Mouse (Mus musculus) ES-E14 (cell line): ENCODE data around the gene E130208F15Rik. TPM values are rescaled to one million over a fixed set of nuclear protein-coding genes. Genes with fewer than 3 reads are reported as not detected.
A peak's percentile ranks its signal among the peaks of the same experiment; 100 is the strongest.

ENCODE experiments used
- DNase-seq: peaks from one replicate; pipeline ENCODE4 v3.0.0-alpha.2; 2013; ENCODE audit warnings: low read depth, low spot score
- H3K27ac ChIP-seq: 2 replicates; pipeline ENCODE4 v1.5.1; 2012; ENCODE audit warnings: low read depth, mild to moderate bottlenecking, low read length, moderate library complexity, mixed read lengths; ENCODE audit not compliant: poor library complexity, insufficient read depth, severe bottlenecking
- H3K36me3 ChIP-seq: 2 replicates; pipeline ENCODE4 v1.6.1; 2012; ENCODE audit warnings: mild to moderate bottlenecking, low read length, moderate library complexity, mixed read lengths; ENCODE audit not compliant: control insufficient read depth, poor library complexity, insufficient read depth, severe bottlenecking
- H3K4me1 ChIP-seq, 2 experiments: fragments of 150-350 bp in 1 of 2; sonication (generic) in 1 of 2; 2 replicates each; pipeline ENCODE4 v1.6.1; 2012; ENCODE audit warnings: low read length in 2 of 2, mild to moderate bottlenecking in 1 of 2, mixed read lengths in 1 of 2; ENCODE audit not compliant: control insufficient read depth in 2 of 2, insufficient read depth in 2 of 2, poor library complexity in 1 of 2
- H3K4me3 ChIP-seq, 2 experiments: fragments of 150-350 bp in 1 of 2; sonication (generic) in 1 of 2; 2 replicates each; pipeline ENCODE4 v1.5.1; 2012; ENCODE audit warnings: low read length in 2 of 2, low read depth in 1 of 2, mild to moderate bottlenecking in 1 of 2, mixed read lengths in 1 of 2; ENCODE audit not compliant: insufficient read depth in 1 of 2, poor library complexity in 1 of 2, severe bottlenecking in 1 of 2
- H3K9ac ChIP-seq: 2 replicates; pipeline ENCODE4 v1.6.1; 2012; ENCODE audit warnings: low read depth, mild to moderate bottlenecking, low read length, mixed read lengths; ENCODE audit not compliant: poor library complexity, insufficient read depth, severe bottlenecking
- H3K9me3 ChIP-seq: fragments of 150-350 bp; sonication (generic); 2 replicates; pipeline ENCODE4 v1.6.1; 2012; ENCODE audit warnings: low read depth, mild to moderate bottlenecking, low read length; ENCODE audit not compliant: control insufficient read depth, insufficient read depth
- CHD2 ChIP-seq: IDR thresholded peaks from 2 replicates; pipeline ENCODE4 v1.6.1; 2014; ENCODE audit warnings: mild to moderate bottlenecking, low read depth, low read length, inconsistent platforms
- HCFC1 ChIP-seq: IDR thresholded peaks from 2 replicates; pipeline ENCODE4 v1.6.1; 2012; ENCODE audit warnings: low read length, inconsistent platforms, borderline replicate concordance; ENCODE audit not compliant: insufficient read depth
- MAFK ChIP-seq: IDR thresholded peaks from 2 replicates; pipeline ENCODE4 v1.6.1; 2014; ENCODE audit warnings: mild to moderate bottlenecking, low read depth, low read length, inconsistent platforms; ENCODE audit not compliant: insufficient read depth
- ZC3H11A ChIP-seq: IDR thresholded peaks from 2 replicates; pipeline ENCODE4 v1.6.1; 2012; ENCODE audit warnings: low read depth, mild to moderate bottlenecking, inconsistent platforms, low read length, borderline replicate concordance
- ZNF384 ChIP-seq: IDR thresholded peaks from 2 replicates; pipeline ENCODE4 v1.6.1; 2012; ENCODE audit warnings: low read depth, low read length, inconsistent platforms
- in situ Hi-C, 2 experiments: fragments of 600-800 bp; cut with MboI; formaldehyde crosslinking; loops; one replicate each; pipeline ENCODE4 v1.15.1; 2025; ENCODE audit warnings: low sequenced_read_pairs in 2 of 2, inconsistent platforms in 1 of 2; ENCODE audit not compliant: unreplicated experiment in 2 of 2
- total RNA-seq: library from RNA; depleted of rRNA; stranded (reverse); fragments of 300-350 nt; gene quantifications from 2 replicates; pipeline ENCODE4 v1.2.3, GENCODE M21; 2012

The E130208F15Rik gene
- total RNA-seq, 1 experiment, result 1.9 TPM

GRCm38 (mm10) chr7:30291215-30292131 lies 30.1 kb upstream of the E130208F15Rik start, which contains the start of gene Clip3:
Gene Clip3 (plus strand): TSS chr7:30291728.
- H3K9ac ChIP-seq, result peak within 1 kb of the TSS; percentile 65
- no peak within 1 kb of the TSS for H3K27ac ChIP-seq
- peak within 1 kb of the TSS; percentile 52 to 73 for H3K4me3 ChIP-seq
- H3K9me3 ChIP-seq, result no peaks in the 10 kb centered on the region
- no peak for DNase-seq
- H3K4me1 ChIP-seq, result peaks cover 0 to 11% of the 10 kb centered on the region in 2 experiments; a peak in 1 of 4 replicates
- in situ Hi-C loops, result no loop called here
- H3K36me3 ChIP-seq, result no peaks in the 10 kb centered on the region
- TF ChIP-seq ZNF384, result no peak
- TF ChIP-seq ZC3H11A, result no peak
- TF ChIP-seq CHD2, result no peak
- no peak for TF ChIP-seq HCFC1
- TF ChIP-seq MAFK, result no peak

GRCm38 (mm10) chr7:30293795-30294194 lies 27.7 kb upstream of the E130208F15Rik start:
- in situ Hi-C loops, result no loop called here
- Histone ChIP-seq H3K4me1 (peaks cover 0 to 9% of the 10 kb centered on the region in 2 experiments; a peak in 1 of 4 replicates), H3K36me3 (no peaks in the 10 kb centered on the region), H3K9ac (no peak overlapping the region), H3K4me3 (no peak overlapping the region), H3K27ac (no peak overlapping the region), H3K9me3 (no peaks in the 10 kb centered on the region)
- TF ChIP-seq ZC3H11A (no peak), HCFC1 (no peak)
- DNase-seq, result no peak

GRCm38 (mm10) chr7:30294296-30294695 lies 27.2 kb upstream of the E130208F15Rik start:
- TF ChIP-seq CHD2, result no peak
- no peak for TF ChIP-seq ZNF384
- no peak for TF ChIP-seq HCFC1
- TF ChIP-seq ZC3H11A, result no peak
- TF ChIP-seq MAFK, result no peak
- Histone ChIP-seq H3K36me3 (no peaks in the 10 kb centered on the region), H3K4me3 (no peak overlapping the region), H3K9ac (no peak overlapping the region), H3K27ac (no peak overlapping the region), H3K4me1 (peaks cover 0 to 7% of the 10 kb centered on the region in 2 experiments; a peak in 1 of 4 replicates), H3K9me3 (no peaks in the 10 kb centered on the region)
- in situ Hi-C loops, result no loop called here
- no peak for DNase-seq

- in situ Hi-C loops, result no loop called here
- H3K36me3 ChIP-seq, result no peaks in the 10 kb centered on the region
Observed at GRCm38 (mm10) chr7:30295103-30295502, 26.4 kb upstream of the E130208F15Rik start.

GRCm38 (mm10) chr7:30296816-30297215 lies 24.7 kb upstream of the E130208F15Rik start:
- Histone ChIP-seq H3K27ac (no peak overlapping the region), H3K4me1 (0 out of 4 replicates have a peak, but pooled peaks cover 0 to 2% of the 10 kb centered on the region in 2 experiments), H3K9ac (no peak overlapping the region), H3K4me3 (no peak overlapping the region; a peak in 1 of 4 replicates), H3K9me3 (no peaks in the 10 kb centered on the region), H3K36me3 (no peaks in the 10 kb centered on the region)
- TF ChIP-seq MAFK, result no peak
- TF ChIP-seq HCFC1, result no peak
- no peak for TF ChIP-seq ZC3H11A
- TF ChIP-seq CHD2, result no peak
- TF ChIP-seq ZNF384, result no peak
- no peak for DNase-seq
- in situ Hi-C loops, result no loop called here

More at GRCm38 (mm10) chr7:30295103-30295502, 26.4 kb upstream of the E130208F15Rik start:
- Histone ChIP-seq H3K4me1 (peaks cover 0 to 5% of the 10 kb centered on the region in 2 experiments; a peak in 1 of 4 replicates), H3K4me3 (no peak overlapping the region), H3K9me3 (no peaks in the 10 kb centered on the region), H3K9ac (no peak overlapping the region), H3K27ac (no peak overlapping the region)
- no peak for TF ChIP-seq CHD2
- no peak for TF ChIP-seq ZC3H11A
- no peak for TF ChIP-seq MAFK
- TF ChIP-seq ZNF384, result no peak
- TF ChIP-seq HCFC1, result no peak
- DNase-seq, result no peak
